Mouse (Mus musculus) myocyte (in vitro differentiated cells): Measurements from ENCODE around the gene Cd151. TPM values are rescaled to one million over a fixed set of nuclear protein-coding genes. Genes with fewer than 3 reads are reported as not detected.

Experiments used
- H3K27me3 ChIP-seq: one replicate; pipeline ENCODE4 v1.6.1; 2011; ENCODE audit not compliant: control insufficient read depth, insufficient read depth, insufficient read length
- H3K36me3 ChIP-seq: one replicate; pipeline ENCODE4 v1.6.1; 2011; ENCODE audit not compliant: control insufficient read depth, insufficient read depth
- H3K4me2 ChIP-seq: one replicate; pipeline ENCODE4 v1.6.1; 2011; ENCODE audit warnings: low read depth, control low read depth
- H3K4me3 ChIP-seq: one replicate; pipeline ENCODE4 v1.5.1; 2011; ENCODE audit warnings: mild to moderate bottlenecking, control low read depth, moderate library complexity
- H3K79me2 ChIP-seq: one replicate; pipeline ENCODE4 v1.6.1; 2011; ENCODE audit not compliant: control insufficient read depth, insufficient read depth
- H3ac ChIP-seq: one replicate; pipeline ENCODE4 v1.6.1; 2011; ENCODE audit not compliant: control insufficient read depth, insufficient read length
- CEBPB ChIP-seq: IDR thresholded peaks from 2 replicates; pipeline ENCODE4 v1.6.1; 2011; ENCODE audit warnings: mild to moderate bottlenecking, moderate library complexity; ENCODE audit not compliant: poor library complexity, insufficient read depth, severe bottlenecking
- E2F4 ChIP-seq: IDR thresholded peaks from one replicate; pipeline ENCODE4 v1.6.1; 2011; ENCODE audit warnings: mild to moderate bottlenecking, control low read depth, moderate library complexity; ENCODE audit not compliant: insufficient read depth
- MAX ChIP-seq: IDR thresholded peaks from one replicate; pipeline ENCODE4 v1.6.1; 2011; ENCODE audit warnings: low read depth, mild to moderate bottlenecking, control low read depth
- MYOD1 ChIP-seq, 3 experiments: IDR thresholded peaks; one replicate each; pipeline ENCODE4 v1.6.1; 2011; ENCODE audit warnings: control low read depth in 2 of 3, low read depth in 2 of 3, mild to moderate bottlenecking in 2 of 3, moderate library complexity in 1 of 3; ENCODE audit not compliant: insufficient read length in 2 of 3, control insufficient read depth in 1 of 3
- MYOG ChIP-seq, 3 experiments: IDR thresholded peaks; one replicate each; pipeline ENCODE4 v1.6.1; 2011; ENCODE audit warnings: control low read depth in 2 of 3, low read depth in 2 of 3, mild to moderate bottlenecking in 2 of 3; ENCODE audit not compliant: insufficient read length in 2 of 3, control insufficient read depth in 1 of 3, insufficient read depth in 1 of 3
- POLR2A ChIP-seq: IDR thresholded peaks from one replicate; pipeline ENCODE4 v1.6.1; 2011; ENCODE audit warnings: low read depth, mild to moderate bottlenecking, control low read depth, moderate library complexity; ENCODE audit not compliant: insufficient read length
- POLR2AphosphoS2 ChIP-seq: IDR thresholded peaks from one replicate; pipeline ENCODE4 v1.6.1; 2011; ENCODE audit warnings: low read depth, control low read depth; ENCODE audit not compliant: insufficient read length
- REST ChIP-seq: IDR thresholded peaks from one replicate; pipeline ENCODE4 v1.6.1; 2011; ENCODE audit warnings: mild to moderate bottlenecking, control low read depth, moderate library complexity; ENCODE audit not compliant: insufficient read depth, insufficient read length
- SRF ChIP-seq: IDR thresholded peaks from one replicate; pipeline ENCODE4 v1.6.1; 2011; ENCODE audit warnings: low read depth; ENCODE audit not compliant: control insufficient read depth, insufficient read length
- TCF12 ChIP-seq: IDR thresholded peaks from one replicate; pipeline ENCODE4 v1.6.1; 2011; ENCODE audit warnings: mild to moderate bottlenecking, control low read depth; ENCODE audit not compliant: poor library complexity, insufficient read depth, severe bottlenecking
- TCF3 ChIP-seq: IDR thresholded peaks from one replicate; pipeline ENCODE4 v1.6.1; 2011; ENCODE audit warnings: low read depth, control low read depth; ENCODE audit not compliant: insufficient read length
- USF1 ChIP-seq: IDR thresholded peaks from one replicate; pipeline ENCODE4 v1.6.1; 2011; ENCODE audit warnings: low read depth, mild to moderate bottlenecking, control low read depth, moderate library complexity
- polyA plus RNA-seq: library from polyadenylated mRNA; unstranded; fragments of >200 nt; fragmentation: generic; extraction: Trizol; gene quantifications from one replicate; pipeline ENCODE4 v1.2.1, GENCODE M21; 2012; ENCODE audit warnings: missing spikeins

Gene Cd151
- 267 TPM for polyA plus RNA-seq

- Histone ChIP-seq H3K4me2 (peak within 1 kb of the TSS; percentile 96), H3ac (peak within 1 kb of the TSS; percentile 39), H3K79me2 (peaks cover 29% of the 10 kb centered on the region), H3K36me3 (peaks cover 14% of the 10 kb centered on the region), H3K4me3 (peak within 1 kb of the TSS; percentile 84), H3K27me3 (no peaks in the 10 kb centered on the region)
- TF ChIP-seq TCF12 = no peak
- no peak for TF ChIP-seq TCF3
- TF ChIP-seq MYOG (IDR thresholded peaks at IDR 0.05; ENCODE audit: control insufficient read depth in 1 of 3, insufficient read depth in 1 of 3, insufficient read length in 2 of 3, low read depth in 2 of 3) = no peak
- peak; percentile 82 for TF ChIP-seq POLR2A
- no peak for TF ChIP-seq MAX
- no peak for TF ChIP-seq E2F4
- TF ChIP-seq POLR2AphosphoS2 = peak; percentile 87
- TF ChIP-seq SRF = no peak
- TF ChIP-seq CEBPB = no peak
- TF ChIP-seq USF1 = no peak
- no peak for TF ChIP-seq MYOD1 (IDR thresholded peaks at IDR 0.05; ENCODE audit: control insufficient read depth in 1 of 3, insufficient read length in 2 of 3, low read depth in 2 of 3)
- no peak for TF ChIP-seq REST
These were observed at the start of gene Cd151 for GRCm38 (mm10) chr7:141467230-141468030. TSS of gene Cd151 (plus strand) at chr7:141467392.

- Histone ChIP-seq H3K79me2 (no peaks in the 10 kb centered on the region), H3K27me3 (no peaks in the 10 kb centered on the region), H3K4me2 (no peak overlapping the region), H3K36me3 (no peaks in the 10 kb centered on the region), H3ac (no peak overlapping the region), H3K4me3 (no peak overlapping the region)
- no peak for TF ChIP-seq POLR2A
- no peak for TF ChIP-seq USF1
- no peak for TF ChIP-seq CEBPB
- TF ChIP-seq MYOG (IDR thresholded peaks at IDR 0.05; ENCODE audit: control insufficient read depth in 1 of 3, insufficient read depth in 1 of 3, insufficient read length in 2 of 3, low read depth in 2 of 3) = no peak
- no peak for TF ChIP-seq SRF
- TF ChIP-seq REST = no peak
- no peak for TF ChIP-seq E2F4
- TF ChIP-seq MAX = no peak
- no peak for TF ChIP-seq MYOD1 (IDR thresholded peaks at IDR 0.05; ENCODE audit: control insufficient read depth in 1 of 3, insufficient read length in 2 of 3, low read depth in 2 of 3)
- TF ChIP-seq POLR2AphosphoS2 = no peak
These were observed 49.2 kb upstream of the Cd151 start for GRCm38 (mm10) chr7:141417731-141418681.

- Histone ChIP-seq H3K4me2 (no peak overlapping the region), H3K4me3 (no peak overlapping the region), H3ac (no peak overlapping the region), H3K36me3 (no peaks in the 10 kb centered on the region), H3K27me3 (no peaks in the 10 kb centered on the region), H3K79me2 (no peaks in the 10 kb centered on the region)
- TF ChIP-seq SRF = no peak
- TF ChIP-seq CEBPB = no peak
- TF ChIP-seq MYOG (IDR thresholded peaks at IDR 0.05; ENCODE audit: control insufficient read depth in 1 of 3, insufficient read depth in 1 of 3, insufficient read length in 2 of 3, low read depth in 2 of 3) = no peak
- no peak for TF ChIP-seq POLR2A
- no peak for TF ChIP-seq TCF12
- TF ChIP-seq REST = no peak
- TF ChIP-seq POLR2AphosphoS2 = no peak
These were observed 48.2 kb upstream of the Cd151 start for GRCm38 (mm10) chr7:141418970-141419369.

- Histone ChIP-seq H3K27me3 (no peaks in the 10 kb centered on the region), H3K4me3 (no peak overlapping the region), H3K4me2 (no peak overlapping the region)
These were observed 47.0 kb upstream of the Cd151 start for GRCm38 (mm10) chr7:141420030-141420702.

More at GRCm38 (mm10) chr7:141420030-141420702, 47.0 kb upstream of the Cd151 start:
- H3ac ChIP-seq = no peak overlapping the region
- TF ChIP-seq TCF3 (no peak), USF1 (no peak), MAX (no peak), CEBPB (no peak), POLR2A (no peak), REST (no peak)
- H3K36me3 ChIP-seq = no peaks in the 10 kb centered on the region
- no peaks in the 10 kb centered on the region for H3K79me2 ChIP-seq
